Mouse (Mus musculus) heart, embryonic 12.5 days (tissue): ENCODE results near the gene Olfr766-ps1. TPM values are rescaled to one million over a fixed set of nuclear protein-coding genes. Genes with fewer than 3 reads are reported as not detected.

Experiments
- polyA plus RNA-seq: library from polyadenylated mRNA; unstranded; fragments of >200 nt; fragmentation: Nextera tagmentation; extraction: Ambion mirVana; gene quantifications from 2 replicates; pipeline ENCODE4 v1.2.1, GENCODE M21; 2016

The Olfr766-ps1 gene
- polyA plus RNA-seq, 1 experiment from 2014 or later = not detected

Other genes starting within 250 kb of the Olfr766-ps1 start
- gene Ormdl2, start 247.3 kb downstream of the Olfr766-ps1 start, polyA plus RNA-seq = 36.0 and 39.2 TPM in 2 replicates
- gene Gdf11, start 177.3 kb downstream of the Olfr766-ps1 start, polyA plus RNA-seq = 4.3 and 5.0 TPM in 2 replicates
- 341 and 358 TPM in 2 replicates for gene Cd63, start 168.0 kb downstream of the Olfr766-ps1 start, polyA plus RNA-seq
- 6.0 and 6.3 TPM in 2 replicates for gene Rdh5, start 146.1 kb downstream of the Olfr766-ps1 start, polyA plus RNA-seq
- 161 and 165 TPM in 2 replicates for gene Bloc1s1, start 144.9 kb downstream of the Olfr766-ps1 start, polyA plus RNA-seq
- gene Itga7, start 135.2 kb downstream of the Olfr766-ps1 start, polyA plus RNA-seq = 1.4 and 1.5 TPM in 2 replicates
- 0.15 TPM in 1 of 2 replicates, not detected in the other for gene Mettl7b, start 108.0 kb downstream of the Olfr766-ps1 start, polyA plus RNA-seq
- gene Olfr9, start 79.5 kb downstream of the Olfr766-ps1 start, polyA plus RNA-seq = not detected in 2 replicates
- gene Olfr763, start 58.2 kb downstream of the Olfr766-ps1 start, polyA plus RNA-seq = not detected in 2 replicates
- gene Olfr764-ps1, start 29.1 kb downstream of the Olfr766-ps1 start, polyA plus RNA-seq = not detected in 2 replicates
- not detected in 2 replicates for gene Olfr765, start 19.0 kb downstream of the Olfr766-ps1 start, polyA plus RNA-seq
- gene Olfr767, start 13.9 kb upstream of the Olfr766-ps1 start, polyA plus RNA-seq = not detected in 2 replicates
- not detected in 2 replicates for gene Olfr768, start 30.4 kb upstream of the Olfr766-ps1 start, polyA plus RNA-seq
- not detected in 2 replicates for gene Olfr769, start 48.9 kb upstream of the Olfr766-ps1 start, polyA plus RNA-seq
- not detected in 2 replicates for gene Olfr770, start 70.0 kb upstream of the Olfr766-ps1 start, polyA plus RNA-seq
- gene Olfr771, start 95.8 kb upstream of the Olfr766-ps1 start, polyA plus RNA-seq = not detected in 2 replicates
- gene Olfr772, start 108.9 kb upstream of the Olfr766-ps1 start, polyA plus RNA-seq = not detected in 2 replicates
- gene Olfr773, start 118.4 kb upstream of the Olfr766-ps1 start, polyA plus RNA-seq = not detected in 2 replicates
- gene Olfr774, start 167.2 kb upstream of the Olfr766-ps1 start, polyA plus RNA-seq = not detected in 2 replicates
- gene Olfr775, start 179.4 kb upstream of the Olfr766-ps1 start, polyA plus RNA-seq = not detected in 2 replicates
- gene Olfr776, start 190.2 kb upstream of the Olfr766-ps1 start, polyA plus RNA-seq = not detected in 2 replicates
- not detected in 2 replicates for gene Olfr777, start 202.5 kb upstream of the Olfr766-ps1 start, polyA plus RNA-seq
- not detected in 2 replicates for gene Olfr780, start 249.1 kb upstream of the Olfr766-ps1 start, polyA plus RNA-seq